Mouse (Mus musculus) MEL (cell line): ENCODE measurements around the gene Peli1.

Experiments used
- CTCF ChIP-seq, 3 experiments: IDR thresholded peaks in 2 of 3; conservative IDR thresholded peaks in 1 of 3; 2 replicates each; pipeline ENCODE4 v1.5.1; 2011 to 2012; ENCODE audit warnings: low read length in 3 of 3, low read depth in 2 of 3, mild to moderate bottlenecking in 2 of 3, improper control_type of control experiment in 1 of 3, inconsistent platforms in 1 of 3, mixed read lengths in 1 of 3, moderate library complexity in 1 of 3; ENCODE audit not compliant: control insufficient read depth in 1 of 3, insufficient read depth in 1 of 3, poor library complexity in 1 of 3, severe bottlenecking in 1 of 3
- EP300 ChIP-seq, 2 experiments: IDR thresholded peaks; 2 replicates each; pipeline ENCODE4 v1.6.1; 2011; ENCODE audit warnings: improper control_type of control experiment in 2 of 2, low read length in 2 of 2, low read depth in 1 of 2, mild to moderate bottlenecking in 1 of 2
- JUND ChIP-seq: IDR thresholded peaks from 2 replicates; pipeline ENCODE4 v1.6.1; 2011; ENCODE audit warnings: low read depth, mild to moderate bottlenecking, improper control_type of control experiment, low read length
- MAFK ChIP-seq: IDR thresholded peaks from 2 replicates; pipeline ENCODE4 v1.6.1; 2011; ENCODE audit warnings: low read depth, mild to moderate bottlenecking, low read length, improper control_type of control experiment, borderline replicate concordance
- USF2 ChIP-seq, 2 experiments: IDR thresholded peaks; 2 replicates each; pipeline ENCODE4 v1.6.1; 2011 to 2012; ENCODE audit warnings: improper control_type of control experiment in 2 of 2, low read length in 2 of 2, borderline replicate concordance in 1 of 2, inconsistent platforms in 1 of 2, low read depth in 1 of 2, mild to moderate bottlenecking in 1 of 2; ENCODE audit not compliant: insufficient read depth in 1 of 2

- TF ChIP-seq CTCF (IDR thresholded peaks at IDR 0.05 in 2 of 3, conservative IDR thresholded peaks at IDR 0.05 in 1 of 3; ENCODE audit: control insufficient read depth in 1 of 3, insufficient read depth in 1 of 3, low read depth in 2 of 3, low read length in 3 of 3, poor library complexity in 1 of 3, severe bottlenecking in 1 of 3) (no peak), USF2 (IDR thresholded peaks at IDR 0.05; ENCODE audit: borderline replicate concordance in 1 of 2, insufficient read depth in 1 of 2, low read depth in 1 of 2, low read length in 2 of 2) (no peak), JUND (no peak), EP300 (IDR thresholded peaks at IDR 0.05; ENCODE audit: low read depth in 1 of 2, low read length in 2 of 2) (no peak), MAFK (no peak)
Measured at GRCm38 (mm10) chr11:21175063-21175462, 84.0 kb downstream of the Peli1 start.
